Mouse (Mus musculus) liver, embryonic 14.5 days (tissue): ENCODE data around the gene Ell.

Source experiments
- CTCF ChIP-seq: IDR thresholded peaks from 2 replicates; pipeline ENCODE4 v1.5.1; 2016; ENCODE audit warnings: antibody characterized with exemption, low read depth, control low read depth
- EP300 ChIP-seq: IDR thresholded peaks from 2 replicates; pipeline ENCODE4 v1.6.1; 2016; ENCODE audit warnings: antibody characterized with exemption, low read depth

DNA sequence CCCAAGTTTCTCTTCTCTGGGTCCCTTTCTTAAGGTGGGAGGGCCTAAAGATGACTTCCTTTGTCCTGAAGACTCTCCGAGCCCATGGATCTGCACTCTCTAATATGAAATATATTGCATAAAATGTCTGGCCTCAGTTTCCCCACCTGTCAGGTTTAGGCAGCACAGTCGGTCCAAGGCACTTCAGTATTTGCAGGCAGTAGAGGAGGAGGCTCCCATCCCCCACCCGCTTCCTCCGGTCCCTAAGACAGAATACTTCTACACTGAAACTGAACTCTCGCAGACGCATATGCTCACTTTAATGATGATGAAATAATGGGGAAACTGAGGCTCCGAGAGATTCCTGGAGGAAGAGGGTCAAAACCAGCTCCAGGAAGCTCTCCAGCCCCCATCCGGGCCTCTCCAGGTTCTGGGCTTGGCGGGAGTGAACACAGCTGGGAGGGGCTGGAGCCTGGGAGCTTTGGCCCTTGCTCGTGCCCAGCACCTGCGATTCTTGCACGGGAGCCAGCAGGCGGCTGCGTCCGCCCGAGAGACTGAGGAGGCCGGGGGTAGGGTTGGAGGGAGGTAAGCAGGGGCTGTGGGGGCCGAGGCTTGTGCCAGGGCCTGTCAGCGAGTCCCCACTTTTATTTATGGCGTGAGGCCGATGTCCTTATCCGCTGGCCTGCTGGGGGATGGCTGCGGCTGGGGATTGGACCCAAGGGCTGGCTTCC is 37.3 kb upstream of the Ell start:
- 0 out of 2 replicates have a peak, but pooled peaks have one; percentile 16 for TF ChIP-seq CTCF
- TF ChIP-seq EP300: no peak
